Mouse (Mus musculus) inflammation-experienced regulatory T-cells, adult 16 weeks (primary cell): ENCODE measurements around the gene Tmem72. TPM values are rescaled to one million over a fixed set of nuclear protein-coding genes. Genes with fewer than 3 reads are reported as not detected.

Experiments used
- polyA plus RNA-seq: library from polyadenylated mRNA; unstranded; fragments of 100-300 nt; shearing (Covaris generic); gene quantifications from one replicate; pipeline ENCODE4 v1.2.1, GENCODE M21; 2017

Tmem72 gene
- polyA plus RNA-seq = 0.05 TPM

DNA sequence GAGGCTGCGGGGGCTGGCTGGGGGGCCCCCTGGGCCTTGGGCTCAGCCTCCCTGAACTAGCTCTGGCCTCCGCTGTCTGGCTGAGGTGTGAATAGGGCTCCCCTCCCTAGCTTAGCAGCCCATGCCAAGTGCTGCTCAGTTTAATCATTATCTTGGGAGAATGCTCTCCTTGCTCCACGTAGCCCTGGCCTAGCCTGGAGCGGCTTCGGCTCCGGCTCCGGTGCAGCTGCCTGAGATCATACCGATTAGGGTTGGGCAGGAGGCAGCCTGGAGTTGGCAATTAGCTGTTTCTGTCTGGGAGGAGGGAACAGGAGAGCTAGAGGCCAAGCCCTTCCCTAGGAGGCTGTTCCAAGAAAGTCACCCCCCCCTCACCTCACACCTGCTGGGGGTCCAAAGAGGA is at the start of gene Tmem72:
Tmem72 (minus strand) TSS at position 248 of the 400 bp plus-strand sequence.

DNA sequence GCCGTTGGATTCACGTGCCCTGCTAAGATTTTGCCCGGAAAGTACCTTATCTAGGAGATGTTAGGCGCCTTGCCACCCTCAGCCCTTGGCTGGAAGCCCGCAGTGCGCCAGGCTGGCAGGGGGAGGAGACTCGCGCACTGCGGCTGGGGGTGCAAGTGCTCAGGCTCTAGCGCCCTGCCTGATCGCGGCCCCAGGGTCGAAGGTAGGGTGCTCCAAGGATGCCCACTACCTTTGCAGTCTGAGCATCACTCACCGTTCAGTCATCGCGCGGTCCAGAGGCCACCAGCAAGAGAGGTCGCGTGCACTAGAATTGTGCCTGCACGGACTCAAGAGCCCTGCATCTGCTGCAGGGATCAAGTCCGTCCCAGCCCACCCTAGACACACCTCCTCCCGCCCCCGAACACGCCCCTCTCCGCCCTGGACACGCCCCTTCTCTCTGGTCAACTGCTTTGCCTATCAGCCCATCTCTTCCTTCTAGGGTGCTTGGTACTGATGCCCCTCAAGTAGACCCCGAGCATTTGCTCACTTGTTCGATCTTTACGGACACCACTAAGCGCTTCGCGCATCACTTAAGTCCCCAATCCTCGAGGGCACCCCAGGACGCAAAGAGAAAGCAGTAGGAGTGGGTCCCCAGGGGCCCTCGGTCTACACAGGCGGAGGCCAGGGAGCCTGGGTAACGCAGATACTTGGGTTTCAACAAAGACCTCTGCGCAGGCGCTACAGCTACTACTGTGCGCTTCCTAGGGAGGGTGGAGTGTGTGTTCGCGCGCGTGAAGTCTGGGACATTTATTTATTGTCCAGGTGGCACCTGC is 43.0 kb downstream of the Tmem72 start, which contains the start of gene Rassf4:
Rassf4 (minus strand) TSS at position 482 of the 812 bp plus-strand sequence.

DNA sequence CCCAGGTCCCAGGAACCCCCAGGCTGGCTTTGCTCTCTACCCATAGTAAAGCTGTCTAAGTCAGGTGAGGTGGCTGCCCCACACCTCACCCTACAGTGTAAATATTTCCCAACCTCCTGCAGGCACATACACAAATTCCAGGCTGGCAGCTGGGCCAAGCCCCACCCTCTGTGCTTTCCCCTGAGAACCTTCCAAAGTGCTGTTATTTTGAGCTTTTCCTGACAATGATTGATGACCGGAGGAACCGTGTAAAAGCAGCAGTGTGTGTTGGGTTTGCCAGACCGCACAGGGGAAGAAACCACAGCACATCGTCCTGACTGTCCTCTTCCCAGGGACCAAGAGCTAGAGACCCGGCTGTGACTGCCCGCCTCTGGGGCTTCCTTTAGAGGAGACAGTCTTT is 66.3 kb downstream of the Tmem72 start, which contains the start of gene Depp1:
Depp1 (plus strand) TSS at position 204 of the 400 bp plus-strand sequence.

Other genes with a start within 250 kb of the Tmem72 start
- not detected for gene Olfr211, start 227.8 kb downstream of the Tmem72 start, polyA plus RNA-seq
- 0.11 TPM for gene Olfr212, start 210.4 kb downstream of the Tmem72 start, polyA plus RNA-seq
- not detected for gene Olfr213, start 178.5 kb downstream of the Tmem72 start, polyA plus RNA-seq
- not detected for gene Gm5580, start 165.8 kb downstream of the Tmem72 start, polyA plus RNA-seq
- not detected for gene Olfr214, start 162.7 kb downstream of the Tmem72 start, polyA plus RNA-seq
- not detected for gene Olfr215, start 132.7 kb downstream of the Tmem72 start, polyA plus RNA-seq
- 33.8 TPM for gene Zfp422, start 87.9 kb downstream of the Tmem72 start, polyA plus RNA-seq
- not detected for gene Depp1, start 66.3 kb downstream of the Tmem72 start, polyA plus RNA-seq
- 2.8 TPM for gene Rassf4, start 43.0 kb downstream of the Tmem72 start, polyA plus RNA-seq